Mouse (Mus musculus): ENCODE measurements around the gene Gng11.

The Gng11 gene

GRCm38 (mm10) chr6:4003890-4004306 is at the start of gene Gng11:
TSS of gene Gng11 (plus strand) at chr6:4003904.
- in situ Hi-C loops (cut with MboI; ENCODE audit: low sequenced_read_pairs): no loop called here

GRCm38 (mm10) chr6:3954969-3955368 is 48.7 kb upstream of the Gng11 start:
- in situ Hi-C loops (cut with MboI; ENCODE audit: low sequenced_read_pairs): no loop called here

- in situ Hi-C loops (cut with MboI; ENCODE audit: low sequenced_read_pairs): no loop called here
Measured at GRCm38 (mm10) chr6:3967676-3968626, 35.8 kb upstream of the Gng11 start.

- in situ Hi-C loops (cut with MboI; ENCODE audit: low sequenced_read_pairs): no loop called here
Measured at GRCm38 (mm10) chr6:3973679-3974078, 30.0 kb upstream of the Gng11 start.

GRCm38 (mm10) chr6:3982661-3983284 is 20.9 kb upstream of the Gng11 start:
- in situ Hi-C loops (cut with MboI; ENCODE audit: low sequenced_read_pairs): no loop called here

GRCm38 (mm10) chr6:3988750-3989149 is 15.0 kb upstream of the Gng11 start, which contains the start of gene Tfpi2:
TSS of gene Tfpi2 (minus strand) at chr6:3988919.
- in situ Hi-C loops (cut with MboI; ENCODE audit: low sequenced_read_pairs): no loop called here

- in situ Hi-C loops (cut with MboI; ENCODE audit: low sequenced_read_pairs): no loop called here
Measured at GRCm38 (mm10) chr6:3993492-3993891, 10.2 kb upstream of the Gng11 start, which contains the start of gene Gngt1. TSS of gene Gngt1 (plus strand) at chr6:3993792.

GRCm38 (mm10) chr6:3998089-3998488 is 5.6 kb upstream of the Gng11 start:
- in situ Hi-C loops (cut with MboI; ENCODE audit: low sequenced_read_pairs): no loop called here

GRCm38 (mm10) chr6:3999296-3999695 is 4.4 kb upstream of the Gng11 start:
- in situ Hi-C loops (cut with MboI; ENCODE audit: low sequenced_read_pairs): no loop called here

- in situ Hi-C loops (cut with MboI; ENCODE audit: low sequenced_read_pairs): no loop called here
Measured at GRCm38 (mm10) chr6:4000716-4001115, 3.0 kb upstream of the Gng11 start.

- in situ Hi-C loops (cut with MboI; ENCODE audit: low sequenced_read_pairs): no loop called here
Measured at GRCm38 (mm10) chr6:4003445-4003844, 259 bp upstream of the Gng11 start.

GRCm38 (mm10) chr6:4004808-4005207 is 1.1 kb downstream of the Gng11 start:
- in situ Hi-C loops (cut with MboI; ENCODE audit: low sequenced_read_pairs): no loop called here

GRCm38 (mm10) chr6:4008501-4009040 is 4.9 kb downstream of the Gng11 start:
- in situ Hi-C loops (cut with MboI; ENCODE audit: low sequenced_read_pairs): no loop called here

GRCm38 (mm10) chr6:4009548-4009947 is 5.8 kb downstream of the Gng11 start:
- in situ Hi-C loops (cut with MboI; ENCODE audit: low sequenced_read_pairs): no loop called here

GRCm38 (mm10) chr6:4022645-4023044 is 18.9 kb downstream of the Gng11 start:
- in situ Hi-C loops (cut with MboI; ENCODE audit: low sequenced_read_pairs): no loop called here

- in situ Hi-C loops (cut with MboI; ENCODE audit: low sequenced_read_pairs): no loop called here
Measured at GRCm38 (mm10) chr6:4026367-4026766, 22.7 kb downstream of the Gng11 start.

GRCm38 (mm10) chr6:4030956-4031355 is 27.3 kb downstream of the Gng11 start:
- in situ Hi-C loops (cut with MboI; ENCODE audit: low sequenced_read_pairs): no loop called here

GRCm38 (mm10) chr6:4041821-4042220 is 38.1 kb downstream of the Gng11 start:
- in situ Hi-C loops (cut with MboI; ENCODE audit: low sequenced_read_pairs): no loop called here

GRCm38 (mm10) chr6:4047200-4047599 is 43.5 kb downstream of the Gng11 start:
- in situ Hi-C loops (cut with MboI; ENCODE audit: low sequenced_read_pairs): no loop called here

GRCm38 (mm10) chr6:4052843-4053242 is 49.1 kb downstream of the Gng11 start:
- in situ Hi-C loops (cut with MboI; ENCODE audit: low sequenced_read_pairs): no loop called here

- in situ Hi-C loops (cut with MboI; ENCODE audit: low sequenced_read_pairs): no loop called here
Measured at GRCm38 (mm10) chr6:4054387-4054786, 50.7 kb downstream of the Gng11 start.

Data from CH12F3 (cell line).